Mouse (Mus musculus): ENCODE measurements around the gene Adam1b. TPM values are rescaled to one million over a fixed set of nuclear protein-coding genes. Genes with fewer than 3 reads are reported as not detected.
"Not testable (repeated sequence)": the region's sequence is repeated elsewhere in the genome, so short reads cannot be mapped to it uniquely, and the experiment has no call there.

The Adam1b gene
- polyA plus RNA-seq, 1 experiment from 2014 or later, result 0.10 TPM

DNA sequence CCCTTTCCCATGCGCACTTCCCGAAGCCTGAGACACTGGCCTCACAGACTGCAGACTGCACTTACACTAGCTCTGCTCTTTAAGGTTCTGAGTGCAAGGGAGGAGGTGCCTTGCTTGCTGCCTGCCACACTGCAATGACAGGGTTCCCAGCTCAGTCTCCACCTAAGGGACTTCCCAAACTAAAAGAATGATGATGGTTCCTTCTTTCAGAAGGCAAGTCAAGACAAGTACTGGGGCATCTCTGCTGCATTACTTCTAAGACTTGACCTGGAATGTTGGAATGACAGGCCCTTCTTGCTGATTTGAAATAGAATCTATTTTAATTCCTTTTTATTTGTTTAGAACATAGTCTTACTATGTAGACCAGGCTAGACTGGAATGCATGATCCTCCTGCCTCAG, 34.4 kb upstream of the Adam1b start:
- no peak for ATAC-seq (ENCODE audit: insufficient read depth, low FRiP score)
- H3K27ac ChIP-seq (ENCODE audit: low read length), result no peak overlapping the region
- H3K9ac ChIP-seq (ENCODE audit: low read length), result no peak overlapping the region
- H3K36me3 ChIP-seq (ENCODE audit: control insufficient read depth, insufficient read depth, low read length), result peaks cover 22% of the 10 kb centered on the region
- H3K4me2 ChIP-seq (ENCODE audit: low read depth, low read length), result no peak overlapping the region
- no peaks in the 10 kb centered on the region for H3K4me1 ChIP-seq (ENCODE audit: control insufficient read depth, insufficient read depth, low read length)
- no peaks in the 10 kb centered on the region for H3K27me3 ChIP-seq (ENCODE audit: control insufficient read depth, insufficient read depth, low read length)
- H3K4me3 ChIP-seq (replicated peaks; ENCODE audit: low read length), result no peak overlapping the region
- 76% methylated on average over 2 of the region's 2 CpGs for WGBS
- H3K9me3 ChIP-seq (replicated peaks; ENCODE audit: control insufficient read depth, low read length), result no peaks in the 10 kb centered on the region

DNA sequence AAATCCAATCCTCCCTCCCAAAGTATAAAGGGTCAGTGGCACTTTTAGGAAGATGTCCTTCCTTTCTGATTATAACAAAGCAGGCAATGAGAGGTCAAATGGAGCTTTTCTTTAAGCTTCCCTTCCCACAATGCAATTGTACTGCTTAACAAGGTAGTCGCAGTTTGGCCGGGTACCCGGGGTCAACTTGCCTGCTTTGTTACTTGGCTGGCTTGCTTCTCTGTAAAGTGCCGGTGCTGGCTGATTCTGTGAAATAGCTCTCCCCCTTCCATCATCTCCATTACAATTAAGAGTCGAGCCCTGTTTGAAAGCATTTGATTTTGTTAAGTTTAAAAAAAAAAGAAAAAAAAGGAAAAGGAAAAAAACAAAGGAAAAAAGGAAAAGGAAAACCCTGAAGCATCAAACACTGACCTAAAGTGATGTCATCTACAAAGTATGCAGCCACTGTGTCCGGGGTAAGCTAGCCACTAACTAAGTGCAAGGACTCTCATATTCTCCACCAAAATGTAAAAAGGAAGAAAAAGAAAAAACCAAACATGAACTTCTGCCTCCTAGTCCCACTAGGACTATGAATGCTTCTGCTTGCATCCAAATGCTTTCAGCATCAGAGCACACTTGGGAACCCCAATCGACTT, 33.8 kb upstream of the Adam1b start:
- H3K9ac ChIP-seq (ENCODE audit: low read length), result no peak overlapping the region
- no peaks in the 10 kb centered on the region for H3K27me3 ChIP-seq (ENCODE audit: control insufficient read depth, insufficient read depth, low read length)
- 71% methylated on average over 7 of the region's 7 CpGs for WGBS
- peaks cover 27% of the 10 kb centered on the region for H3K36me3 ChIP-seq (ENCODE audit: control insufficient read depth, insufficient read depth, low read length)
- H3K4me3 ChIP-seq (replicated peaks; ENCODE audit: low read length), result no peak overlapping the region
- H3K4me2 ChIP-seq (ENCODE audit: low read depth, low read length), result no peak overlapping the region
- no peaks in the 10 kb centered on the region for H3K9me3 ChIP-seq (replicated peaks; ENCODE audit: control insufficient read depth, low read length)
- no peaks in the 10 kb centered on the region for H3K4me1 ChIP-seq (ENCODE audit: control insufficient read depth, insufficient read depth, low read length)
- no peak overlapping the region for H3K27ac ChIP-seq (ENCODE audit: low read length)
- no peak for ATAC-seq (ENCODE audit: insufficient read depth, low FRiP score)

DNA sequence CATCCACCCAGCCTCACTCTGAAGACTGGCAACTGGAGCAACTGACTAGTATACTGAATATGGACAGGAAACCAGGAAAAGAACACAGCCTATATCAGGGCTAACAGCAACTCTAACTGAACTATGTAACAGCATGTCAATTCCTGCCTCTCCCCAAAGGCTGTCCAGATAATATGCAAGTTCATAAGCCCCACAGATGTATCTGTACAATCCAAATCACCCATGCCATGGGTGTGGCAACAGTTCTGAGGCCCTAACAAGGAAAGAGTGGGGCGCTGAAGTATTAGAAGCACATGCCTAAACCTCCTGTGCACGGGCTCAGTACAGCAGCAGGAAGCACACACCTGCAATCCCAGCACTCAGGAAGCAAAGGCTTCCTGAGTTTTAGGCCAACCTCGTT, 31.9 kb upstream of the Adam1b start:
- Histone ChIP-seq H3K4me2 (ENCODE audit: low read depth, low read length) (no peak overlapping the region), H3K36me3 (ENCODE audit: control insufficient read depth, insufficient read depth, low read length) (peaks cover 40% of the 10 kb centered on the region), H3K27ac (ENCODE audit: low read length) (no peak overlapping the region), H3K27me3 (ENCODE audit: control insufficient read depth, insufficient read depth, low read length) (no peaks in the 10 kb centered on the region), H3K9ac (ENCODE audit: low read length) (no peak overlapping the region), H3K9me3 (replicated peaks; ENCODE audit: control insufficient read depth, low read length) (no peaks in the 10 kb centered on the region), H3K4me3 (replicated peaks; ENCODE audit: low read length) (no peak overlapping the region), H3K4me1 (ENCODE audit: control insufficient read depth, insufficient read depth, low read length) (no peaks in the 10 kb centered on the region)
- no peak for ATAC-seq (ENCODE audit: insufficient read depth, low FRiP score)
- 86% methylated on average over 3 of the region's 3 CpGs for WGBS

DNA sequence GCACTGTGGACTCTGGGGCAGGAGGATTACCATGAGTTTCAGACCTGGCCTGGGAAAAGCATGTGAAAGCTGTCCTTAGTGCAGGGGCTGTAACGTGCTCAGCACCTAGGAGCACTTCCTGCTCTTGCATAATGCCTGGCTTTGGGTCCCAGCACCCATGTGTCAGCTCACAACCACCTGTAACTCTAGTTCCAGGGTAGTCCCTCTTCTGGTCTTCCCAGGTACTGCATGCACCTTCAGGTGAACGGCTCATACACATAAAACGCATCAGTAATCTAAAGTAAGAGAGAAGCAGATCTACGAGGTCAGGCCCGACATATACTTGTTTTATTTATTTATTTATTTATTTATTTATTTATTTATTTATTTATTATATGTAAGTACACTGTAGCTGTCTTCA, 31.3 kb upstream of the Adam1b start:
- H3K36me3 ChIP-seq (ENCODE audit: control insufficient read depth, insufficient read depth, low read length), result peaks cover 43% of the 10 kb centered on the region
- H3K4me1 ChIP-seq (ENCODE audit: control insufficient read depth, insufficient read depth, low read length), result no peaks in the 10 kb centered on the region

DNA sequence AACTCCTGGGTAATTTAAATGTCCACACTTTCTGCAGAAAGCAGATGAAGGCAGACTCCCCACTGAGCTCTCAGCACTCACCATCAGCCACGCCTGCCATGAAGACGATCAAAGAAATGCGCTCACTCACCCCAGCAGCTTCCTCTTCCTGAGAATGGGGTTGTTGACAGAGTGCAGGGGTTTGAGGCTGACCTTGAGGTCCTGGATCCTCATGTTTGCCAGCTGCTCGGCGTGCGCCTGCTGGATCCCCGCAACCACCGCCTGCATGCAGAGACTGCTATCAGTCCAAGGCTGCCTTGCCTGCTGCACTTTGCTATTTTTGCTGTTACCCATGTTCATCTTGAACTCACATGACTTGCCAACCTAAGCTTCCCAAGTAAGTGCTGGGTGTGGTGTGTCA, 23.7 kb upstream of the Adam1b start:
- Histone ChIP-seq H3K27me3 (ENCODE audit: control insufficient read depth, insufficient read depth, low read length) (no peaks in the 10 kb centered on the region), H3K4me1 (ENCODE audit: control insufficient read depth, insufficient read depth, low read length) (no peaks in the 10 kb centered on the region), H3K36me3 (ENCODE audit: control insufficient read depth, insufficient read depth, low read length) (peaks cover 60% of the 10 kb centered on the region), H3K4me3 (replicated peaks; ENCODE audit: low read length) (no peak overlapping the region), H3K9me3 (replicated peaks; ENCODE audit: control insufficient read depth, low read length) (no peaks in the 10 kb centered on the region), H3K9ac (ENCODE audit: low read length) (no peak overlapping the region), H3K4me2 (ENCODE audit: low read depth, low read length) (no peak overlapping the region), H3K27ac (ENCODE audit: low read length) (no peak overlapping the region)
- ATAC-seq (ENCODE audit: insufficient read depth, low FRiP score), result no peak
- 74% methylated on average over 8 of the region's 8 CpGs for WGBS

More for the DNA sequence above, 31.3 kb upstream of the Adam1b start:
- Histone ChIP-seq H3K27ac (ENCODE audit: low read length) (no peak overlapping the region), H3K4me3 (replicated peaks; ENCODE audit: low read length) (no peak overlapping the region), H3K9me3 (replicated peaks; ENCODE audit: control insufficient read depth, low read length) (no peaks in the 10 kb centered on the region), H3K27me3 (ENCODE audit: control insufficient read depth, insufficient read depth, low read length) (no peaks in the 10 kb centered on the region), H3K9ac (ENCODE audit: low read length) (no peak overlapping the region), H3K4me2 (ENCODE audit: low read depth, low read length) (no peak overlapping the region)
- whole genome bisulfite sequencing, result 91% methylated on average over 5 of the region's 5 CpGs
- ATAC-seq (ENCODE audit: insufficient read depth, low FRiP score), result no peak

DNA sequence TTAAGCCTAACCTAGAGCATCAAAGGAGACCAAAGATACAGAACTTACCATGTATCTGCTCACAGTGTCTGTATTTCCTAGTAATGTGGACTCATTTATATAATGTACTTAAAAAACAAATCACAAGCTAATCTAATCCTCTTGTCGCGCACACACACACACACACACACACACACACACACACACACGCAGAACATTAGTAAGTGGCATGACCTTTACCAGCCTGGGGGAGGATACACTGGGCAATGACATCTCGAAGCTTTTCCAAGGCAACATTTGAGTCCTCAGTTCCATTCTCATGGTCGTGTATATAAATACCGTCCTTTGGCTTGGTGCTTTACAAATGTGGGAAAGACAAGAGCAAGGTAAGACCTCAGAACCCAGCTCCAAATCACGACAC, 23.3 kb upstream of the Adam1b start:
- no peak overlapping the region for H3K9ac ChIP-seq (ENCODE audit: low read length)
- no peak overlapping the region for H3K4me2 ChIP-seq (ENCODE audit: low read depth, low read length)
- H3K9me3 ChIP-seq (replicated peaks; ENCODE audit: control insufficient read depth, low read length), result no peaks in the 10 kb centered on the region
- ATAC-seq (ENCODE audit: insufficient read depth, low FRiP score), result no peak
- no peaks in the 10 kb centered on the region for H3K4me1 ChIP-seq (ENCODE audit: control insufficient read depth, insufficient read depth, low read length)
- 85% methylated on average over 7 of the region's 7 CpGs for WGBS
- H3K27ac ChIP-seq (ENCODE audit: low read length), result no peak overlapping the region
- no peak overlapping the region for H3K4me3 ChIP-seq (replicated peaks; ENCODE audit: low read length)
- peaks cover 57% of the 10 kb centered on the region for H3K36me3 ChIP-seq (ENCODE audit: control insufficient read depth, insufficient read depth, low read length)
- no peaks in the 10 kb centered on the region for H3K27me3 ChIP-seq (ENCODE audit: control insufficient read depth, insufficient read depth, low read length)

DNA sequence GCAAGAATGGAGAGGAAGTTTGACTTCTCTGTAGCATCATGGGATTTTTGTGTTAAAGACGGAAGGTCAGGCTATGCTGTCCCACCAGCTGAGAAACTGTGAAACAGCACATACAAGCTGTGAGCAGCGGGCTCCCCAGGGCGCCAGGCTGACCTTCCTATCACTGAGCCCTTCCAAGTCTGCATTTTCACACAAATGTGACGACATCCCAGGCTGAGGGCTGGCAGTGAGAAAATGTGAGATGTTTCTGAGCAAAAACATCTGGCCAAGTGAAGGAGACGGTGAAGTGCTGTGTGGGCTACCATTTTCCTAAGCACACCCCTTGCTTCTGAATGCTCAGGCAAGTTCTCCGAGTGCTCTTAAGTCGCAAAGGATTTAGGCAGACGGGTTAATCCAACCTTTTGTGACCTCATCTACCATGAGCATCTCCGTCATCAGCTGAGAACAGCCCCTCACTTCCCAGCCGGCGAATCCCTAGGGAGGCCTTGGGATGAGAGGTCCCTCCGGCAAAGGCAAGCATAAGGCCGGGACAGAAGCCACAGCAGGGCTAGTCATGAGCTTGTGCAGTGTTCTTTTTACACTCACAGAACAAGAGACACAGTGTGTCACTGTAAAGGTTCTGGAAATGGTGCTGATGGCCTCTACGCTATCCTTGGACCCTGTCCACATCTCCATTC, 22.7 kb upstream of the Adam1b start:
- H3K4me2 ChIP-seq (ENCODE audit: low read depth, low read length), result no peak overlapping the region
- no peak overlapping the region for H3K27ac ChIP-seq (ENCODE audit: low read length)
- WGBS, result 81% methylated on average over 14 of the region's 14 CpGs
- H3K4me3 ChIP-seq (replicated peaks; ENCODE audit: low read length), result no peak overlapping the region
- no peaks in the 10 kb centered on the region for H3K9me3 ChIP-seq (replicated peaks; ENCODE audit: control insufficient read depth, low read length)
- H3K9ac ChIP-seq (ENCODE audit: low read length), result no peak overlapping the region
- H3K36me3 ChIP-seq (ENCODE audit: control insufficient read depth, insufficient read depth, low read length), result peaks cover 54% of the 10 kb centered on the region
- H3K27me3 ChIP-seq (ENCODE audit: control insufficient read depth, insufficient read depth, low read length), result no peaks in the 10 kb centered on the region
- no peak for ATAC-seq (ENCODE audit: insufficient read depth, low FRiP score)
- no peaks in the 10 kb centered on the region for H3K4me1 ChIP-seq (ENCODE audit: control insufficient read depth, insufficient read depth, low read length)

DNA sequence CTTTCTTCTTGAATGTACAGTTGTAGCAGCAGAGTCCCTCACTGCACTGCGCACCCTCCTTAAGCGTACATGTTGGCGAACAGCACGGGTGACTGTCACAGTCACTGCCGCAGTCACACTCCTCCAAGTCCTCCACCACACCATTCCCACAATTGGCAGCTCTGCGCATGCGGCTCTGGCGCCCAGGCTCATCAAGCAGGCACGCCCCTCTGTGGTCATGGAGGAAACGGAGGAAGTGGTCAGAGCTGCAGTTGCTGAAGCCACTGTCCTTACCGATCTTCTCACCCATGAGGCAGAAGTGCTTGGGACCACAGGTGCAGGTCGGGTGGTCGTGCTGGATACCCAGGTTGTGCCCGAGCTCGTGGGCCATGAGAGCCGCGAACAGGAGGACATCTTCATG, 16.5 kb upstream of the Adam1b start:
- H3K9ac ChIP-seq (ENCODE audit: low read length); H3K4me2 ChIP-seq (ENCODE audit: low read depth, low read length); ATAC-seq (ENCODE audit: insufficient read depth, low FRiP score); H3K27me3 ChIP-seq (ENCODE audit: control insufficient read depth, insufficient read depth, low read length); H3K27ac ChIP-seq (ENCODE audit: low read length); H3K4me3 ChIP-seq (replicated peaks; ENCODE audit: low read length); H3K9me3 ChIP-seq (replicated peaks; ENCODE audit: control insufficient read depth, low read length); H3K4me1 ChIP-seq (ENCODE audit: control insufficient read depth, insufficient read depth, low read length): not testable (repeated sequence)
- peaks cover 23% of the 10 kb centered on the region; the same call in 1 of the 2 replicates for H3K36me3 ChIP-seq (ENCODE audit: control insufficient read depth, insufficient read depth, low read length)
- WGBS, result 88% methylated on average over 11 of the region's 17 CpGs

DNA sequence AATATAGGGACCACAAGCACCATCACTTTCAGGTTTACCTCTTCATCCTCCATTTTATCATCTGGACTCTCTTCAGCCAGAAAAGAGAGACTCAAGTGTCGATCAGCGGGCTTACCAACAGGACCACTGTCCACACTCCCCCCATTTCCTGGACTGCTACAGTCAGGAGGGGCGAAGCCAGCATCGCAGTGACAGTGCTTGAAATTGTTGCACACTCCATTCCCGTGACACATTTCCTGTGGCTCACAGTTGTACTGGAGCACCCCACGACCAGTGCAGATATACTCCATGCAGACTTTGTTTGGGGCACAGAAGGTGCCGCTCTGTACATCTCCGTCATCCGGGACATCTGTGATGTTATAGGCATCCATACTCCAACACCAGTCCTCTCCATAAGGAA, 15.7 kb upstream of the Adam1b start:
- Histone ChIP-seq H3K4me3 (replicated peaks; ENCODE audit: low read length) (no peak overlapping the region), H3K4me1 (ENCODE audit: control insufficient read depth, insufficient read depth, low read length) (no peaks in the 10 kb centered on the region), H3K4me2 (ENCODE audit: low read depth, low read length) (no peak overlapping the region), H3K27ac (ENCODE audit: low read length) (no peak overlapping the region), H3K9me3 (replicated peaks; ENCODE audit: control insufficient read depth, low read length) (no peaks in the 10 kb centered on the region), H3K9ac (ENCODE audit: low read length) (no peak overlapping the region), H3K27me3 (ENCODE audit: control insufficient read depth, insufficient read depth, low read length) (no peaks in the 10 kb centered on the region), H3K36me3 (ENCODE audit: control insufficient read depth, insufficient read depth, low read length) (peaks cover 16% of the 10 kb centered on the region; the same call in 1 of the 2 replicates)
- ATAC-seq (ENCODE audit: insufficient read depth, low FRiP score), result no peak
- 87% methylated on average over 9 of the region's 9 CpGs for WGBS
